Mouse (Mus musculus): ENCODE results near the gene Padi1. TPM values are rescaled to one million over a fixed set of nuclear protein-coding genes. Genes with fewer than 3 reads are reported as not detected.

The Padi1 gene
- polyA plus RNA-seq, 1 experiment from 2014 or later = 0.02 TPM

DNA sequence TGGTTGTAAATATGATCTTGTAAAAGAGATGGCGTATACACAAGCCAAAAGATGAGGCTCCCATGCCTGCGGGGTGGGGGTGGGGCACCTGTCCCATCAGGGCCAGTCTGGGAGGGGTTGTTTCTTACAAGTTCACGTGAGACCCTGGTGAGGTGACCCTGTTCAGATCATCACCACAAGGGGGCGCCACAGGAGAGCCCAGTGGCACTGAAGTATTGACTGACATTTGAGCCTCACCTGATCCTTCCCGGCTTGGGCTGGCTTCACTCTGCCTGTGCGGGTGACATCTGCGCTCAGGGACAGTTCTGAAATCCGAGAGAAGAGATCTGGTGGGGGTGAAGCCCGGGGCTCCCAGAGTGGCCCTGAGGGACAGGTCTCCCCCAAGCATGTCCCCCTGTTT is 82.4 kb downstream of the Padi1 start:
- DNase-seq (peak; percentile 85), ATAC-seq (peak; percentile 80)
- H3K4me1 ChIP-seq (ENCODE audit: insufficient read depth) = no peaks in the 10 kb centered on the region

More for the DNA sequence above, 82.4 kb downstream of the Padi1 start:
- TF ChIP-seq CTCF (IDR thresholded peaks at IDR 0.05; ENCODE audit: low read depth) (peak; percentile 88), EP300 (IDR thresholded peaks at IDR 0.05; ENCODE audit: low read depth) (no peak)
- H3K9ac ChIP-seq (replicated peaks) = no peak overlapping the region
- WGBS (ENCODE audit: insufficient replicate concordance) = 15% methylated on average over 9 of the region's 9 CpGs
- no peaks in the 10 kb centered on the region for H3K27me3 ChIP-seq (ENCODE audit: insufficient read depth, low read length)
- H3K9me3 ChIP-seq (ENCODE audit: low read length) = no peaks in the 10 kb centered on the region
- no peak overlapping the region for H3K4me3 ChIP-seq (ENCODE audit: low read depth, low read length)
- no peak overlapping the region for H3K4me2 ChIP-seq (ENCODE audit: low read depth, low read length)
- H3K27ac ChIP-seq (ENCODE audit: low read depth) = no peak overlapping the region
- no peaks in the 10 kb centered on the region for H3K36me3 ChIP-seq (replicated peaks; ENCODE audit: insufficient read depth, low read length)

Other genes starting within 250 kb of the Padi1 start
- gene Arhgef10l, start 179.8 kb downstream of the Padi1 start, polyA plus RNA-seq (2015; fragmentation: Nextera tagmentation; extraction: Ambion mirVana) = 6.3 and 7.6 TPM in 2 replicates
- gene Rcc2, start 145.2 kb downstream of the Padi1 start, polyA plus RNA-seq (2015; fragmentation: Nextera tagmentation; extraction: Ambion mirVana) = 15.1 TPM in 2 replicates
- not detected in 2 replicates for gene Padi6, start 103.1 kb downstream of the Padi1 start, polyA plus RNA-seq (2015; fragmentation: Nextera tagmentation; extraction: Ambion mirVana)
- 3.6 and 4.5 TPM in 2 replicates for gene Padi4, start 71.5 kb downstream of the Padi1 start, polyA plus RNA-seq (2015; fragmentation: Nextera tagmentation; extraction: Ambion mirVana)
- gene Padi3, start 35.1 kb downstream of the Padi1 start, polyA plus RNA-seq (2015; fragmentation: Nextera tagmentation; extraction: Ambion mirVana) = 0.06 and 0.11 TPM in 2 replicates
- 1.9 and 2.1 TPM in 2 replicates for gene Padi2, start 60.6 kb upstream of the Padi1 start, polyA plus RNA-seq (2015; fragmentation: Nextera tagmentation; extraction: Ambion mirVana)
- 312 and 329 TPM in 2 replicates for gene Sdhb, start 115.4 kb upstream of the Padi1 start, polyA plus RNA-seq (2015; fragmentation: Nextera tagmentation; extraction: Ambion mirVana)
- gene Atp13a2, start 141.1 kb upstream of the Padi1 start, polyA plus RNA-seq (2015; fragmentation: Nextera tagmentation; extraction: Ambion mirVana) = 13.2 and 15.8 TPM in 2 replicates
- gene Mfap2, start 164.6 kb upstream of the Padi1 start, polyA plus RNA-seq (2015; fragmentation: Nextera tagmentation; extraction: Ambion mirVana) = 14.1 and 14.6 TPM in 2 replicates
- 0.32 and 0.47 TPM in 2 replicates for gene Crocc, start 214.8 kb upstream of the Padi1 start, polyA plus RNA-seq (2015; fragmentation: Nextera tagmentation; extraction: Ambion mirVana)
- 47.1 and 53.0 TPM in 2 replicates for gene Necap2, start 232.6 kb upstream of the Padi1 start, polyA plus RNA-seq (2015; fragmentation: Nextera tagmentation; extraction: Ambion mirVana)
- not detected in 2 replicates for gene Spata21, start 242.6 kb upstream of the Padi1 start, polyA plus RNA-seq (2015; fragmentation: Nextera tagmentation; extraction: Ambion mirVana)